In genomic region chr4:107019027-107019426, GRCm38 (mm10) we compare ENCODE assay signal across 7 mouse cellular contexts. TPM values are rescaled to one million over a fixed set of nuclear protein-coding genes. Genes with fewer than 3 reads are reported as not detected.
A peak's percentile ranks its signal among the peaks of the same experiment; 100 is the strongest.
DNase-seq lines count a peak whose midpoint lies in the region; ATAC-seq and TF ChIP-seq lines count a peak whose summit lies in the region.

No protein-coding gene starts in this region.

- no peaks in the 10 kb centered on the region for H3K9me3 ChIP-seq in forebrain, embryonic 14.5 days (replicated peaks; ENCODE audit: control insufficient read depth, low read length)
- no peaks in the 10 kb centered on the region for H3K9me3 ChIP-seq in hindbrain, postnatal 0 days (ENCODE audit: low read length)
- no peaks in the 10 kb centered on the region for H3K9me3 ChIP-seq in limb, embryonic 15.5 days

- H3K4me2 ChIP-seq in forebrain, embryonic 14.5 days (ENCODE audit: low read length), result no peak overlapping the region
- H3K4me2 ChIP-seq in hindbrain, postnatal 0 days (ENCODE audit: low read depth, low read length), result no peak overlapping the region
- no peak overlapping the region for H3K4me2 ChIP-seq in limb, embryonic 15.5 days

- DNase-seq in ovary, postnatal 36 days (ENCODE audit: low spot score), result peak; percentile 34
- DNase-seq in ovary, postnatal 14 days (ENCODE audit: low spot score), result no peak
- peak; percentile 70 for DNase-seq in forebrain, embryonic 14.5 days (ENCODE audit: low spot score)
- peak; percentile 62 for DNase-seq in hindbrain, postnatal 0 days (ENCODE audit: low spot score)
- peak; percentile 41 for DNase-seq in telencephalon, adult 2 months (ENCODE audit: low read depth, low spot score)
- no peak for DNase-seq in B cell, adult 2 months

- peak; percentile 58; the same call in 1 of the 2 replicates for ATAC-seq in forebrain, embryonic 14.5 days
- ATAC-seq in hindbrain, postnatal 0 days, result no peak
- no peak for ATAC-seq in limb, embryonic 15.5 days (ENCODE audit: insufficient number of reproducible peaks, low FRiP score, low TSS enrichment, low read depth)

- H3K4me1 ChIP-seq in forebrain, embryonic 14.5 days (ENCODE audit: control insufficient read depth, insufficient read depth, low read length), result peaks cover 31% of the 10 kb centered on the region
- peaks cover 49% of the 10 kb centered on the region for H3K4me1 ChIP-seq in hindbrain, postnatal 0 days (ENCODE audit: insufficient read depth, low read length)
- H3K4me1 ChIP-seq in limb, embryonic 15.5 days, result peaks cover 75% of the 10 kb centered on the region

- no peaks in the 10 kb centered on the region for H3K36me3 ChIP-seq in forebrain, embryonic 14.5 days (ENCODE audit: control insufficient read depth, insufficient read depth, low read length)
- no peaks in the 10 kb centered on the region for H3K36me3 ChIP-seq in hindbrain, postnatal 0 days (ENCODE audit: insufficient read depth, low read length)
- H3K36me3 ChIP-seq in limb, embryonic 15.5 days, result no peaks in the 10 kb centered on the region

- 0 out of 2 replicates have a peak overlapping the region, but pooled peaks have one; percentile 46 for H3K27ac ChIP-seq in forebrain, embryonic 14.5 days (ENCODE audit: low read depth, low read length)
- peak overlapping the region; percentile 64 for H3K27ac ChIP-seq in hindbrain, postnatal 0 days
- H3K27ac ChIP-seq in limb, embryonic 15.5 days, result peak overlapping the region; percentile 67

- no peaks in the 10 kb centered on the region for H3K27me3 ChIP-seq in forebrain, embryonic 14.5 days (replicated peaks; ENCODE audit: control insufficient read depth, insufficient read depth, low read length)
- H3K27me3 ChIP-seq in hindbrain, postnatal 0 days (ENCODE audit: insufficient read depth, low read length), result no peaks in the 10 kb centered on the region
- no peaks in the 10 kb centered on the region for H3K27me3 ChIP-seq in limb, embryonic 15.5 days

- WGBS in forebrain, embryonic 14.5 days, result 16% methylated on average over 7 of the region's 7 CpGs
- 12% methylated on average over 7 of the region's 7 CpGs for WGBS in hindbrain, postnatal 0 days
- WGBS in limb, embryonic 15.5 days, result 33% methylated on average over 7 of the region's 7 CpGs

- H3K9ac ChIP-seq in forebrain, embryonic 14.5 days (ENCODE audit: low read length), result no peak overlapping the region
- no peak overlapping the region for H3K9ac ChIP-seq in hindbrain, postnatal 0 days (replicated peaks; ENCODE audit: low read length)
- H3K9ac ChIP-seq in limb, embryonic 15.5 days, result no peak overlapping the region

- TF ChIP-seq CTCF in hindbrain, postnatal 0 days (IDR thresholded peaks at IDR 0.05; ENCODE audit: low read depth), result no peak

- H3K4me3 ChIP-seq in forebrain, embryonic 14.5 days (ENCODE audit: low read depth, low read length), result no peak overlapping the region
- no peak overlapping the region for H3K4me3 ChIP-seq in hindbrain, postnatal 0 days (ENCODE audit: low read length)
- no peak overlapping the region for H3K4me3 ChIP-seq in limb, embryonic 15.5 days

RNA-seq across cellular contexts. Expression of gene Mrpl37, which starts 47.6 kb away (rescaled TPM):
- polyA plus RNA-seq in forebrain, embryonic 14.5 days (2014; fragmentation: Nextera tagmentation; extraction: Ambion mirVana), result 94.0 and 95.6 TPM in 2 replicates
- total RNA-seq in hindbrain, postnatal 0 days (2014; rRNA removed), result 59.2 TPM in 2 replicates
- 77.8 and 79.7 TPM in 2 replicates for polyA plus RNA-seq in hindbrain, postnatal 0 days (2015; fragmentation: Nextera tagmentation; extraction: Ambion mirVana)
- polyA plus RNA-seq in limb, embryonic 15.5 days (2015; fragmentation: Nextera tagmentation; extraction: Ambion mirVana), result 87.8 and 88.3 TPM in 2 replicates

RNA-seq across cellular contexts. Expression of gene Cyb5rl, which starts 47.8 kb away (rescaled TPM):
- polyA plus RNA-seq in forebrain, embryonic 14.5 days (2014; fragmentation: Nextera tagmentation; extraction: Ambion mirVana), result 3.6 and 4.1 TPM in 2 replicates
- 8.7 and 21.3 TPM in 2 replicates for total RNA-seq in hindbrain, postnatal 0 days (2014; rRNA removed)
- polyA plus RNA-seq in hindbrain, postnatal 0 days (2015; fragmentation: Nextera tagmentation; extraction: Ambion mirVana), result 4.1 and 4.6 TPM in 2 replicates
- polyA plus RNA-seq in limb, embryonic 15.5 days (2015; fragmentation: Nextera tagmentation; extraction: Ambion mirVana), result 8.0 and 8.4 TPM in 2 replicates

Comparison
In these comparisons a context has a peak if more than half of its experiments do, and no peak if none do; other contexts are left out.
1. DNase-seq: peak in ovary, postnatal 36 days (single experiment), forebrain, embryonic 14.5 days (single experiment), hindbrain, postnatal 0 days (single experiment) and telencephalon, adult 2 months (single experiment); none in ovary, postnatal 14 days (single experiment) and B cell, adult 2 months (0 of 2).
2. Peak in every context shown above with its lines, with median percentiles within 50 percentile points of each other: H3K27ac ChIP-seq.